Mouse (Mus musculus) thymus, adult 2 months (tissue): ENCODE data around the gene Zdhhc25.

Source experiments
- CTCF ChIP-seq: fragments of 200-500 bp; IDR thresholded peaks from 2 replicates; pipeline ENCODE4 v1.5.1; 2012; ENCODE audit warnings: mild to moderate bottlenecking, control low read depth, low read length, moderate library complexity, borderline replicate concordance; ENCODE audit not compliant: control insufficient read depth, poor library complexity, insufficient read depth; ENCODE audit errors: extremely low read depth
- POLR2A ChIP-seq: fragments of 200-500 bp; IDR thresholded peaks from 2 replicates; pipeline ENCODE4 v1.6.1; 2012; ENCODE audit warnings: mild to moderate bottlenecking, low read length, control low read depth, moderate library complexity; ENCODE audit not compliant: control insufficient read depth, poor library complexity, insufficient read depth; ENCODE audit errors: extremely low read depth

- no peak for TF ChIP-seq CTCF
- no peak for TF ChIP-seq POLR2A
Measured at GRCm38 (mm10) chr15:88623891-88624290, 23.8 kb downstream of the Zdhhc25 start.
